Mouse (Mus musculus): ENCODE results near the gene Nosip. TPM values are rescaled to one million over a fixed set of nuclear protein-coding genes. Genes with fewer than 3 reads are reported as not detected.
A peak's percentile ranks its signal among the peaks of the same experiment; 100 is the strongest.

The Nosip gene
- total and polyA plus RNA-seq, 2 experiments from 2014 or later, result 21.5 to 38.2 TPM

- H3K4me3 ChIP-seq (ENCODE audit: low read depth, low read length), result peak within 1 kb of the TSS; percentile 95
- peak within 1 kb of the TSS; percentile 85 for H3K4me2 ChIP-seq (ENCODE audit: low read depth, low read length)
- peak; percentile 100 for DNase-seq (ENCODE audit: low spot score)
- peak within 1 kb of the TSS; percentile 100 for H3K27ac ChIP-seq (ENCODE audit: low read depth)
- no peaks in the 10 kb centered on the region for H3K9me3 ChIP-seq (replicated peaks; ENCODE audit: control insufficient read depth, low read length)
- H3K9ac ChIP-seq (replicated peaks; ENCODE audit: low read depth, low read length), result peak within 1 kb of the TSS; percentile 96
- no peaks in the 10 kb centered on the region for H3K27me3 ChIP-seq (ENCODE audit: control insufficient read depth, insufficient read depth, low read length)
- WGBS, result under 1% methylated on average over 68 of the region's 69 CpGs
- peaks cover 9% of the 10 kb centered on the region for H3K4me1 ChIP-seq (ENCODE audit: control insufficient read depth, insufficient read depth)
- TF ChIP-seq EP300 (IDR thresholded peaks at IDR 0.05; ENCODE audit: low read depth), result peak; percentile 59; the same call in 1 of the 2 replicates
- TF ChIP-seq CTCF (IDR thresholded peaks at IDR 0.05; ENCODE audit: low read depth), result no peak
- peak; percentile 81 for ATAC-seq (ENCODE audit: insufficient read depth, low read depth)
- peaks cover 34% of the 10 kb centered on the region for H3K36me3 ChIP-seq (replicated peaks; ENCODE audit: control insufficient read depth, insufficient read depth, low read length)
These were observed 46.1 kb upstream of the Nosip start, which contains the start of gene Scaf1 for GRCm38 (mm10) chr7:45015957-45016612. Gene Scaf1, minus strand, starts transcription at chr7:45016363.

GRCm38 (mm10) chr7:45016761-45017160 is 45.5 kb upstream of the Nosip start:
- H3K27me3 ChIP-seq (ENCODE audit: control insufficient read depth, insufficient read depth, low read length), result no peaks in the 10 kb centered on the region
- peak overlapping the region; percentile 95 for H3K4me3 ChIP-seq (ENCODE audit: low read depth, low read length)
- 0% methylated on average over 4 of the region's 4 CpGs for WGBS
- no peak for DNase-seq (ENCODE audit: low spot score)
- H3K4me1 ChIP-seq (ENCODE audit: control insufficient read depth, insufficient read depth), result peaks cover 9% of the 10 kb centered on the region
- H3K9me3 ChIP-seq (replicated peaks; ENCODE audit: control insufficient read depth, low read length), result no peaks in the 10 kb centered on the region
- peaks cover 33% of the 10 kb centered on the region for H3K36me3 ChIP-seq (replicated peaks; ENCODE audit: control insufficient read depth, insufficient read depth, low read length)
- ATAC-seq (ENCODE audit: insufficient read depth, low read depth), result no peak
- H3K27ac ChIP-seq (ENCODE audit: low read depth), result peak overlapping the region; percentile 100
- H3K9ac ChIP-seq (replicated peaks; ENCODE audit: low read depth, low read length), result peak overlapping the region; percentile 84
- TF ChIP-seq EP300 (IDR thresholded peaks at IDR 0.05; ENCODE audit: low read depth) (no peak), CTCF (IDR thresholded peaks at IDR 0.05; ENCODE audit: low read depth) (no peak)
- H3K4me2 ChIP-seq (ENCODE audit: low read depth, low read length), result peak overlapping the region; percentile 85

- DNase-seq (ENCODE audit: low spot score), result peak; percentile 100
- Histone ChIP-seq H3K27me3 (ENCODE audit: control insufficient read depth, insufficient read depth, low read length) (no peaks in the 10 kb centered on the region), H3K4me3 (ENCODE audit: low read depth, low read length) (peak within 1 kb of the TSS; percentile 95), H3K4me2 (ENCODE audit: low read depth, low read length) (peak within 1 kb of the TSS; percentile 85), H3K9ac (replicated peaks; ENCODE audit: low read depth, low read length) (peak within 1 kb of the TSS; percentile 84), H3K4me1 (ENCODE audit: control insufficient read depth, insufficient read depth) (peaks cover 9% of the 10 kb centered on the region), H3K27ac (ENCODE audit: low read depth) (peak within 1 kb of the TSS; percentile 100), H3K36me3 (replicated peaks; ENCODE audit: control insufficient read depth, insufficient read depth, low read length) (peaks cover 26% of the 10 kb centered on the region), H3K9me3 (replicated peaks; ENCODE audit: control insufficient read depth, low read length) (no peaks in the 10 kb centered on the region)
- WGBS, result under 1% methylated on average over 36 of the region's 36 CpGs
- TF ChIP-seq EP300 (IDR thresholded peaks at IDR 0.05; ENCODE audit: low read depth) (peak; percentile 88), CTCF (IDR thresholded peaks at IDR 0.05; ENCODE audit: low read depth) (no peak)
- ATAC-seq (ENCODE audit: insufficient read depth, low read depth), result peak; percentile 86
These were observed 44.8 kb upstream of the Nosip start, which contains the start of gene Rras for GRCm38 (mm10) chr7:45017242-45018061. Gene Rras, plus strand, starts transcription at chr7:45017961.

- TF ChIP-seq CTCF (IDR thresholded peaks at IDR 0.05; ENCODE audit: low read depth) (no peak), EP300 (IDR thresholded peaks at IDR 0.05; ENCODE audit: low read depth) (no peak)
- Histone ChIP-seq H3K36me3 (replicated peaks; ENCODE audit: control insufficient read depth, insufficient read depth, low read length) (peaks cover 16% of the 10 kb centered on the region), H3K27me3 (ENCODE audit: control insufficient read depth, insufficient read depth, low read length) (no peaks in the 10 kb centered on the region), H3K4me1 (ENCODE audit: control insufficient read depth, insufficient read depth) (peaks cover 9% of the 10 kb centered on the region), H3K4me2 (ENCODE audit: low read depth, low read length) (peak overlapping the region; percentile 85), H3K4me3 (ENCODE audit: low read depth, low read length) (peak overlapping the region; percentile 95), H3K9ac (replicated peaks; ENCODE audit: low read depth, low read length) (peak overlapping the region; percentile 84), H3K27ac (ENCODE audit: low read depth) (peak overlapping the region; percentile 100), H3K9me3 (replicated peaks; ENCODE audit: control insufficient read depth, low read length) (no peaks in the 10 kb centered on the region)
- DNase-seq (ENCODE audit: low spot score) (peak; percentile 79), ATAC-seq (ENCODE audit: insufficient read depth, low read depth) (no peak)
- 26% methylated on average over 8 of the region's 8 CpGs for WGBS
These were observed 43.1 kb upstream of the Nosip start for GRCm38 (mm10) chr7:45019031-45019571.

- no peak for DNase-seq (ENCODE audit: low spot score)
- 0 out of 2 replicates have a peak overlapping the region, but pooled peaks have one; percentile 100 for H3K27ac ChIP-seq (ENCODE audit: low read depth)
- no peaks in the 10 kb centered on the region for H3K27me3 ChIP-seq (ENCODE audit: control insufficient read depth, insufficient read depth, low read length)
- H3K4me2 ChIP-seq (ENCODE audit: low read depth, low read length), result no peak overlapping the region
- no peak overlapping the region for H3K9ac ChIP-seq (replicated peaks; ENCODE audit: low read depth, low read length)
- no peak overlapping the region for H3K4me3 ChIP-seq (ENCODE audit: low read depth, low read length)
- H3K36me3 ChIP-seq (replicated peaks; ENCODE audit: control insufficient read depth, insufficient read depth, low read length), result peaks cover 16% of the 10 kb centered on the region
- H3K4me1 ChIP-seq (ENCODE audit: control insufficient read depth, insufficient read depth), result no peaks in the 10 kb centered on the region
- no peak for ATAC-seq (ENCODE audit: insufficient read depth, low read depth)
- 72% methylated on average over 9 of the region's 9 CpGs for WGBS
- H3K9me3 ChIP-seq (replicated peaks; ENCODE audit: control insufficient read depth, low read length), result no peaks in the 10 kb centered on the region
- TF ChIP-seq CTCF (IDR thresholded peaks at IDR 0.05; ENCODE audit: low read depth) (no peak), EP300 (IDR thresholded peaks at IDR 0.05; ENCODE audit: low read depth) (no peak)
These were observed 42.0 kb upstream of the Nosip start for GRCm38 (mm10) chr7:45020225-45020624.
